Mouse (Mus musculus) inflammation-experienced regulatory T-cells, adult 6 months (primary cell): ENCODE measurements around the gene Sh3d21. TPM values are rescaled to one million over a fixed set of nuclear protein-coding genes. Genes with fewer than 3 reads are reported as not detected.
A peak's percentile ranks its signal among the peaks of the same experiment; 100 is the strongest.
"Not testable (repeated sequence)": the region's sequence is repeated elsewhere in the genome, so short reads cannot be mapped to it uniquely, and the experiment has no call there.

Experiments used
- ATAC-seq: one replicate; pipeline ENCODE4 v1.8.0; 2017
- polyA plus RNA-seq, 3 experiments: library from polyadenylated mRNA; unstranded; fragments of 100-300 nt; shearing (Covaris generic); gene quantifications; one replicate each; pipeline ENCODE4 v1.2.1; 2017

Sh3d21 gene
- 1 to 10 TPM in 1 of 3 experiments, under 1 TPM in 2; 0.24 to 1.3 (median 0.59) TPM for polyA plus RNA-seq

GRCm38 (mm10) chr4:126163067-126163659 is at the start of gene Sh3d21:
TSS of gene Sh3d21 (minus strand) at chr4:126163491.
- peak; percentile 35 for ATAC-seq

GRCm38 (mm10) chr4:126207081-126207480 is 43.8 kb upstream of the Sh3d21 start:
- ATAC-seq: no peak

- no peak for ATAC-seq
These were observed 42.1 kb upstream of the Sh3d21 start for GRCm38 (mm10) chr4:126205386-126205785.

- peak; percentile 16 for ATAC-seq
These were observed 41.5 kb upstream of the Sh3d21 start for GRCm38 (mm10) chr4:126204661-126205230.

- ATAC-seq: no peak
These were observed 40.7 kb upstream of the Sh3d21 start for GRCm38 (mm10) chr4:126204016-126204415.

- ATAC-seq: no peak
These were observed 40.1 kb upstream of the Sh3d21 start for GRCm38 (mm10) chr4:126203336-126203895.

GRCm38 (mm10) chr4:126202303-126203181 is 39.3 kb upstream of the Sh3d21 start, which contains the start of gene Thrap3:
TSS of gene Thrap3 (minus strand) at chr4:126202760.
- ATAC-seq: peak; percentile 88

GRCm38 (mm10) chr4:126201514-126202302 is 38.4 kb upstream of the Sh3d21 start:
- ATAC-seq: no peak

- no peak for ATAC-seq
These were observed 37.4 kb upstream of the Sh3d21 start for GRCm38 (mm10) chr4:126200656-126201055.

GRCm38 (mm10) chr4:126200036-126200435 is 36.7 kb upstream of the Sh3d21 start:
- no peak for ATAC-seq

- ATAC-seq: no peak
These were observed 36.3 kb upstream of the Sh3d21 start for GRCm38 (mm10) chr4:126199556-126199955.

GRCm38 (mm10) chr4:126197485-126197884 is 34.2 kb upstream of the Sh3d21 start:
- ATAC-seq: no peak

GRCm38 (mm10) chr4:126194916-126195315 is 31.6 kb upstream of the Sh3d21 start:
- ATAC-seq: no peak

GRCm38 (mm10) chr4:126194216-126194615 is 30.9 kb upstream of the Sh3d21 start:
- ATAC-seq: peak; percentile 79

- ATAC-seq: no peak
These were observed 27.3 kb upstream of the Sh3d21 start for GRCm38 (mm10) chr4:126190636-126191035.

GRCm38 (mm10) chr4:126187096-126187495 is 23.8 kb upstream of the Sh3d21 start:
- no peak for ATAC-seq

- no peak for ATAC-seq
These were observed 19.7 kb upstream of the Sh3d21 start for GRCm38 (mm10) chr4:126183034-126183433.

- ATAC-seq: peak; percentile 93
These were observed 18.1 kb upstream of the Sh3d21 start for GRCm38 (mm10) chr4:126181170-126181957.

- not testable (repeated sequence) for ATAC-seq
These were observed 12.7 kb upstream of the Sh3d21 start for GRCm38 (mm10) chr4:126175980-126176379.

GRCm38 (mm10) chr4:126173800-126174199 is 10.5 kb upstream of the Sh3d21 start:
- ATAC-seq: no peak

- not testable (repeated sequence) for ATAC-seq
These were observed 7.4 kb upstream of the Sh3d21 start for GRCm38 (mm10) chr4:126170737-126171136.
